Mouse (Mus musculus) limb, embryonic 11.5 days (tissue): ENCODE measurements around the gene Atp10a. TPM values are rescaled to one million over a fixed set of nuclear protein-coding genes. Genes with fewer than 3 reads are reported as not detected.
"Not testable (repeated sequence)": the region's sequence is repeated elsewhere in the genome, so short reads cannot be mapped to it uniquely, and the experiment has no call there.

Experiments
- ATAC-seq: fragments of 200-750 bp; cut with Nextera tagmentation; 2 replicates; pipeline ENCODE4 v1.8.0; 2017; ENCODE audit warnings: low read depth; ENCODE audit not compliant: insufficient number of reproducible peaks, low FRiP score, low TSS enrichment
- DNase-seq: peaks from one replicate; pipeline ENCODE4 v3.0.0-alpha.2; 2015; ENCODE audit warnings: low spot score
- H3K27ac ChIP-seq: fragments of 300-500 bp; sonication (generic); replicated peaks from 2 replicates; pipeline ENCODE4 v1.5.1; 2014; ENCODE audit warnings: low read depth, mild to moderate bottlenecking, low read length
- H3K27me3 ChIP-seq: fragments of 300-500 bp; sonication (generic); 2 replicates; pipeline ENCODE4 v1.6.1; 2014; ENCODE audit warnings: mild to moderate bottlenecking, low read length, mixed read lengths; ENCODE audit not compliant: control insufficient read depth, insufficient read depth
- H3K36me3 ChIP-seq: fragments of 300-500 bp; sonication (generic); 2 replicates; pipeline ENCODE4 v1.6.1; 2014; ENCODE audit warnings: mild to moderate bottlenecking, low read length, moderate library complexity, mixed read lengths; ENCODE audit not compliant: control insufficient read depth, insufficient read depth
- H3K4me1 ChIP-seq: fragments of 300-500 bp; sonication (generic); 2 replicates; pipeline ENCODE4 v1.6.1; 2014; ENCODE audit warnings: low read length, mixed read lengths; ENCODE audit not compliant: control insufficient read depth, insufficient read depth
- H3K4me2 ChIP-seq: fragments of 300-500 bp; sonication (generic); 2 replicates; pipeline ENCODE4 v1.6.1; 2014; ENCODE audit warnings: low read depth, mild to moderate bottlenecking, moderate library complexity; ENCODE audit not compliant: severe bottlenecking
- H3K4me3 ChIP-seq: fragments of 300-500 bp; sonication (generic); 2 replicates; pipeline ENCODE4 v1.5.1; 2014; ENCODE audit warnings: low read depth, low read length
- H3K9ac ChIP-seq: fragments of 300-500 bp; sonication (generic); 2 replicates; pipeline ENCODE4 v1.6.1; 2014; ENCODE audit warnings: mild to moderate bottlenecking, low read length
- H3K9me3 ChIP-seq: fragments of 300-500 bp; sonication (generic); 2 replicates; pipeline ENCODE4 v1.6.1; 2016; ENCODE audit warnings: low read length; ENCODE audit not compliant: control insufficient read depth
- WGBS: fragments of 180-500 bp; shearing (Covaris S2); extraction: QIAGEN DNeasy Blood & Tissue Kit; methylation state at CpG from one replicate; pipeline ENCODE4 v1.1.7; 2014; 5-methylcytosine and 5-hydroxymethylcytosine counted together
- polyA plus RNA-seq: library from polyadenylated mRNA; unstranded; fragments of >200 nt; fragmentation: Nextera tagmentation; extraction: Ambion mirVana; gene quantifications from 2 replicates; pipeline ENCODE4 v1.2.1, GENCODE M21; 2014

Gene Atp10a
- polyA plus RNA-seq, 1 experiment from 2014 or later = 1.3 TPM

DNA sequence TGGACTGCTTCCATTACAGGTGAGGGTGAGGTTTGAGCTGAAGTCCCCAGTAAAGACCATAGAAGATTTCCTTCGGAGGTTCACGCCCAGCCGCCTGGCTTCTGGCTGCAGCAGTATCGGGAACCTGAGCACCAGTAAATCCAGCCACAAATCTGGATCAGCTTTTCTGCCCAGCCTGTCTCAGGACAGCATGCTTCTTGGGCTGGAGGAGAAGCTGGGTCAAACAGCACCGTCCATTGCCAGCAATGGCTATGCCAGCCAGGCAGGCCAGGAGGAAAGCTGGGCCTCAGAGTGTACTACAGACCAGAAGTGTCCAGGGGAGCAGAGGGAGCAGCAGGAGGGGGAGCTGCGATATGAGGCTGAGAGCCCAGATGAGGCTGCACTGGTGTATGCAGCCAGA lies 141.3 kb downstream of the Atp10a start:
- Histone ChIP-seq H3K4me3 (no peak overlapping the region), H3K36me3 (no peaks in the 10 kb centered on the region), H3K27ac (no peak overlapping the region), H3K4me1 (no peaks in the 10 kb centered on the region), H3K27me3 (no peaks in the 10 kb centered on the region), H3K4me2 (no peak overlapping the region), H3K9ac (no peak overlapping the region), H3K9me3 (no peaks in the 10 kb centered on the region)
- WGBS = 95% methylated on average over 6 of the region's 6 CpGs
- ATAC-seq (no peak), DNase-seq (no peak)

DNA sequence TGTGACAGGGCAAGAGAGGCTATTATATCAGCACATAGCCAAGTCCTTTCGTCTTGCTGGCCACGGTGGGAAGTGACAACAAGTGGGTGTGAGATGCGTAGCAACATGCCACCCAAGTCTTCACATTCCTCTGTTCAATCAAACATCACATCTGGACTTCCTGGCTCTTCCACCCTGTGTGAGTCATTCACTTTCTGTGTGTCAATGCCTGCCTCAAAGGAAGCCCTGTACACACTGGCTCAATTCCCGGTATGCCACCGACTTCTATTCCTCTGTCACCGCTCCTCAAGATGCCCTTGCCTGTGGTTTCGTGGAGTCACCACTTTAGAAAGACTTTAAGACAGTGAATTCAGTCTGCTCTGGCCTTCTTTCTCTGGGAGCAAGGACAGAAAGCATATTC lies 144.9 kb downstream of the Atp10a start:
- ATAC-seq (no peak), DNase-seq (no peak)
- H3K27me3 ChIP-seq = no peaks in the 10 kb centered on the region
- H3K4me2 ChIP-seq = no peak overlapping the region
- H3K36me3 ChIP-seq = no peaks in the 10 kb centered on the region
- WGBS = 88% methylated on average over 7 of the region's 7 CpGs
- no peak overlapping the region for H3K4me3 ChIP-seq
- H3K9ac ChIP-seq = no peak overlapping the region
- H3K4me1 ChIP-seq = no peaks in the 10 kb centered on the region
- no peaks in the 10 kb centered on the region for H3K9me3 ChIP-seq
- no peak overlapping the region for H3K27ac ChIP-seq

DNA sequence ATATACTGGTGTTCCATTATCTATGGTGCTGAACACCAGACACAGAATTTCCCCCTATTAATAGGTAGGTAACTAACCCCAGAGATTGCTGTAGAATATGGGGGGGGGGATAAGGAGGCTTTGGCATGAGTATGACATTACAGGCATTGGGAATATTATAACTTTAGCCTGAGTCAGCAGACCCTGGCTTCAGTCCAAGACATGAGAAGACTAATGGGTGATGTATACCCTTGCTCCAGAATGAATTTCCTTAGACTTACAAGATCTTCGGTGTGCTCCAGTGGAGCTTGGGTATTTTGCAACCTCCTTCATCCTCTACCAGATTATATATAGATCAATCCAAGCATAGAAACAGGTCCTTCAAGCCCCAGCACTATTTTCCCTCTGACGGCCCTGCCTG lies 145.8 kb downstream of the Atp10a start:
- H3K9me3 ChIP-seq = no peaks in the 10 kb centered on the region
- WGBS = 89% methylated on average over 2 of the region's 2 CpGs

DNA sequence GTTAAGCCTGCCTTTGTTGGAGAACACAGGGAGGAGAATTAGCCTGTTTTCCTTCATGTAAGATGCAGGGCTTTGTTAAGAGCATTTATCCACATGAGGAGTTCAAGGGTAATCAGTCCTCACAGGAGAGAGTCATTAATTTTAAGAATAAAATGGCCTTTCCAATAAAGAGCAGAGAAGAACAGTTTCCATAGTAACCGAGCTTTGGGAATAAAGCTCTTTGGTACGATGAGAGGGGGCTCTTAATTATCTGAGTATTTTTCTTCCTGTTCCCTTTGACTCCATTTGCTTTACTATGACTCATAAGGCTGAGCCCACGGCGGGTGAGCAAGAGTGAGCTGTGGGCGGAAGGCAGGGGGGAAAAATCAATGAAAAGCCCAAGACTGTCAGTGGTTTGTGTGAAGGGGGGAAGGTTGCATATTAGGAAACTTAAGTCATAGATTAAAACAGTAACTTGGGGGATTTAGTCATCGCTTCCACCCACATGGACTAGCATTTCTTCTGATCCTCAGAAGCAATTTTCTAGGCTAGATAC lies 166.2 kb downstream of the Atp10a start:
- no peaks in the 10 kb centered on the region for H3K9me3 ChIP-seq
- H3K27me3 ChIP-seq = no peaks in the 10 kb centered on the region
- H3K4me3 ChIP-seq = no peak overlapping the region
- no peak overlapping the region for H3K27ac ChIP-seq
- no peak overlapping the region for H3K9ac ChIP-seq
- no peak overlapping the region for H3K4me2 ChIP-seq
- DNase-seq (no peak), ATAC-seq (no peak)
- H3K4me1 ChIP-seq = no peaks in the 10 kb centered on the region
- H3K36me3 ChIP-seq = no peaks in the 10 kb centered on the region
- 72% methylated on average over 6 of the region's 6 CpGs for WGBS

More for the DNA sequence above, 145.8 kb downstream of the Atp10a start:
- Histone ChIP-seq H3K4me1 (no peaks in the 10 kb centered on the region), H3K4me3 (no peak overlapping the region), H3K27ac (no peak overlapping the region), H3K27me3 (no peaks in the 10 kb centered on the region), H3K9ac (no peak overlapping the region), H3K36me3 (no peaks in the 10 kb centered on the region), H3K4me2 (no peak overlapping the region)
- ATAC-seq (no peak), DNase-seq (no peak)

DNA sequence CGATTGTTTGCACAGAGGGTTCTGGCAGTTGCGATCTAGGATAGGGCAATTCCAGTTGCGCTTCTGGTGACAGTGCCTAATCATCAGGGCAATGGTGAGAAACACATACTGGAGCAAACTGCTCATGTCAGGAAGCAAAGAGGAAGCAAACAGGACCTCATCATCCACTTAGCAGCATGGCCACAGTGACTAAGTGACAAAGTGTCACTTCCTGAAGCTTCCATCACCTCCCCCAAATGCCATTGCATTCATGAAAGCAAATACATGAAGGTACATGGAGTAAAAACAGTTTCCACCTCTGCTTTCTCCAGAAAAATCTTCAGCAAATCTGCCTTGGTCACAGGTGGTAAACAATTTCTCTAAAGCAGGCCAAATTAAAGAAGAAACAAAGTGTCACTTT lies 168.7 kb downstream of the Atp10a start:
- 90% methylated on average over 3 of the region's 3 CpGs for WGBS
- Histone ChIP-seq H3K4me2 (no peak overlapping the region), H3K9ac (no peak overlapping the region), H3K36me3 (no peaks in the 10 kb centered on the region), H3K4me3 (no peak overlapping the region), H3K4me1 (no peaks in the 10 kb centered on the region), H3K27ac (no peak overlapping the region), H3K27me3 (no peaks in the 10 kb centered on the region), H3K9me3 (no peaks in the 10 kb centered on the region)
- DNase-seq = no peak
- no peak for ATAC-seq

DNA sequence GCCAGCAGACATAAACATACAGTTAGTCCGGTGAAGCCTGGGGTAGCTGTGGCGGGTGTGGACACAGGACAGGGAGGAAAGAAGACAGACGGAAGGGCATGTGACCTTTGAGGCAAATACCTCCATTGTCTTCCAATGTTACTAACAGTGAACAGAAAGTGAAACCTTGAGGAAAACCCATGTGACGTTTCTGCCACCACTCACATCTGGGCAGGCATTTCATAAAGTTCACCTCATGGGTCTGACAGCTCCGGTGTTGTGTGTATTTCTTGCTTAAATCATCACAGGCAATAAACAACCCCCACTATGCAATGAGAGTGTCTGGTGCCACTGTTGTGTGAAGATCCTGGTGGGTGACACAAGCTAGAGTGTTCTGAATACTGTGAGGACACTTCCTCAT lies 173.1 kb downstream of the Atp10a start:
- H3K27me3 ChIP-seq = no peaks in the 10 kb centered on the region
- no peaks in the 10 kb centered on the region for H3K4me1 ChIP-seq
- no peaks in the 10 kb centered on the region for H3K36me3 ChIP-seq
- no peak overlapping the region for H3K9ac ChIP-seq
- DNase-seq = no peak
- no peaks in the 10 kb centered on the region for H3K9me3 ChIP-seq
- no peak for ATAC-seq
- no peak overlapping the region for H3K4me2 ChIP-seq
- WGBS = 89% methylated on average over 5 of the region's 5 CpGs
- H3K4me3 ChIP-seq = no peak overlapping the region
- H3K27ac ChIP-seq = no peak overlapping the region

DNA sequence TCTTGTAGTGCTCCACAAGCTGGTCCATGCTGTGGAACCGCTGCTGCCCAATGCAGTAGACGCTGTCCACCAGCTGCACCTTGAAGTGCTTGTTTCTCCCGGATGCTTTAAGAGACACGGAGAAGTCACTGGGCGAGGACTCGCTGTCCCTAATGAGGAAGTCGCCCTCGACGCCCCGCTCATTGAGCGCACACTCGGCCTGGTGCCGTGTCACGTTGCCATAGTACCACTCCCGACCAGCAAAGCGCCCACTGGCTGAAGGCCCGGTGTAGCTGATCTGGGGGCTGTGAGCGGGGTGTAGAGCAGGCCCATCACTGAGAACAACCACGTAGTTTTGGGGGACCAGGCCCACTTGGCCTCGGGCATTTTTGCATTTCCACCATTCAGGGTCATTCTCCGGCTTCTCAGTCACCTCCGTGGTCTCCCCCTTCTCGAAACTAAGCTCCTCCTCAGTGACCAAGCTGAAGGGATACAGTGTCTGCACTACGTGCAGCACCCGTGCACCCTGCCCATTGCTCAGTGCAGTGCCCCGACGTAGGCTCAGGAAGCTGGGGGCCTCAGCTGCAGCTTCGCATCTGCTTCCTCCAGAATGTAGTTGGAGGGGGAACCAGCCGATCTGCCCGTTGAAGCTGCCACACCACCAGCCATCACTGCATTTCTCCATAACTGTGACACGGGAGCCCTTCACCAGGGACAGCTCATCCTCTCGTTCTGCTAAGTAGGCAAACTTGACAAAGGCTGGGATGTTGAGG lies 181.1 kb downstream of the Atp10a start:
- not testable (repeated sequence) for H3K27me3 ChIP-seq, H3K9ac ChIP-seq, H3K9me3 ChIP-seq, H3K4me3 ChIP-seq, ATAC-seq, H3K36me3 ChIP-seq, H3K4me2 ChIP-seq, H3K27ac ChIP-seq, DNase-seq, H3K4me1 ChIP-seq
- WGBS = 90% methylated on average over 32 of the region's 32 CpGs

DNA sequence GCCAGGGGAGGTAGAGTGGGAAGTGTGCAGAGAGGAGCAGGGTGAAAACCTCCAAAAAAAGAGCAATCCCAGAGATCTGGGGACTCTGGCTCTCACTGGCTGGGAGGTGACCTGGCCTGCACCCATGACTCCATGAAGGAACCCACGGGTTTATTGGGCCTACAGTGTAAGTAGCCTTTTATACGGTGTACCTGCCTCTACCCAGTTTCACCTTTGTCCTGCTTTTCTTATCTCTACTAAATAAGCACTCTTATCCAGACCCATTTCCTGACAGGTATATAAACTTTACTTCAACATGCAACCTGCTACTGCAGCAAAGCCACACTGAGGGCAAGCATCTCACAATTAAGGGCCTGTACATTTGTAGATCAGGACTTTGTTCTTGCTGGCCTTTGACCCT lies 184.4 kb downstream of the Atp10a start:
- H3K9ac ChIP-seq = no peak overlapping the region
- H3K4me2 ChIP-seq = no peak overlapping the region
- 66% methylated on average over 2 of the region's 2 CpGs for WGBS
- DNase-seq (peak; percentile 8), ATAC-seq (no peak)
- no peaks in the 10 kb centered on the region for H3K36me3 ChIP-seq
- no peaks in the 10 kb centered on the region for H3K27me3 ChIP-seq
- H3K4me1 ChIP-seq = peaks cover 3% of the 10 kb centered on the region; the same call in 1 of the 2 replicates
- H3K27ac ChIP-seq = no peak overlapping the region
- no peaks in the 10 kb centered on the region for H3K9me3 ChIP-seq
- H3K4me3 ChIP-seq = no peak overlapping the region

DNA sequence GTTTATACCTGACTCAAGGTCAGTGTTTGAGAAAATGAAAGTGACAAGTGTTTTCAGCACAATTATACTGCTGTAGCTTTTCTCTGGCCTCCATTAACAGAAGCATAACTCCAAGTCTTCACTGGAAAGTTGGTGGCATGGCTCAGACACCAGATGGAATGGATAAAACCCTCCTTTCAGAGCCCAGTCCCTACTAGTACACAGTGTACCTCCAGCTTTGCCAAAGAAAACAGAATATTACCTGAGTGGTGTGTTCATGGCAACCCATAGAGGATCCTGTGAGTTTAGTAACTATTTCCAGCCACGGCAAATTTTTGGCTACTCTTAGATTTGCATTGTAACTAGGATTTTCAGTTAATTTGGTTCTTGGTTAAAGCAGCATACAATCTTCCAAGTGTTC lies 185.1 kb downstream of the Atp10a start:
- Histone ChIP-seq H3K27me3 (no peaks in the 10 kb centered on the region), H3K27ac (no peak overlapping the region), H3K4me3 (no peak overlapping the region), H3K4me2 (no peak overlapping the region), H3K4me1 (peaks cover 3% of the 10 kb centered on the region; the same call in 1 of the 2 replicates), H3K9ac (no peak overlapping the region), H3K36me3 (no peaks in the 10 kb centered on the region), H3K9me3 (no peaks in the 10 kb centered on the region)
- DNase-seq = peak; percentile 12
- WGBS = 92% methylated on average over 1 of the region's 1 CpGs
- no peak for ATAC-seq
